Mouse (Mus musculus) cerebral cortex, adult 2 months (tissue): Measurements from ENCODE around the gene Polg.

Experiments
- WGBS: fragments of 180-500 bp; shearing (Covaris S2); methylation state at CpG from one replicate; pipeline ENCODE4 v1.1.7; 2018; 5-methylcytosine and 5-hydroxymethylcytosine counted together

Polg gene

GRCm38 (mm10) chr7:79502152-79503102, 36.3 kb upstream of the Polg start:
- WGBS: 13% methylated on average over 10 of the region's 10 CpGs

DNA sequence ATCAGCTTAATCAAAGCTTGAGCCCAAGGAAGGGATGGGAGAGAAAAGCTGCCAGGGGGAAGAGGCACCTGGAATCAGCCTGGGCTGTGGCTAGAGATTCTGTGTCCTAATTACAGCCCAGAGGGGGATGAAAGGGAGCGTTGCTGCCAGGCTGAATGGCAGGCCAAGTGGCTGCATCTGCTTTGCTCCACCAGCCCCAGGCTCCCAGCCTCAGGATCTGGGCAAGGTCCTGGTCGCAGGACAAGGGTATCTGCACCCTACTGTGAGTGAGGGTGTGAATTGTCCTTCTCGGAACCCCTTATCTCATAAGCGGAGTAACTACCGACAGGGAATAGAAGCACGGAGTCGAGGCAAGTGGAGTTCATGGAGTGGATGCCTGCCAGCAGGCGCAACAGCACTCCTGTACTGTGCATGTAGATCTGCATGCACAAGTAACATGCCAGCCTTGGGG, 35.4 kb upstream of the Polg start:
- WGBS: 10% methylated on average over 8 of the region's 8 CpGs

GRCm38 (mm10) chr7:79500681-79501306, 34.6 kb upstream of the Polg start:
- WGBS: 7% methylated on average over 3 of the region's 3 CpGs

DNA sequence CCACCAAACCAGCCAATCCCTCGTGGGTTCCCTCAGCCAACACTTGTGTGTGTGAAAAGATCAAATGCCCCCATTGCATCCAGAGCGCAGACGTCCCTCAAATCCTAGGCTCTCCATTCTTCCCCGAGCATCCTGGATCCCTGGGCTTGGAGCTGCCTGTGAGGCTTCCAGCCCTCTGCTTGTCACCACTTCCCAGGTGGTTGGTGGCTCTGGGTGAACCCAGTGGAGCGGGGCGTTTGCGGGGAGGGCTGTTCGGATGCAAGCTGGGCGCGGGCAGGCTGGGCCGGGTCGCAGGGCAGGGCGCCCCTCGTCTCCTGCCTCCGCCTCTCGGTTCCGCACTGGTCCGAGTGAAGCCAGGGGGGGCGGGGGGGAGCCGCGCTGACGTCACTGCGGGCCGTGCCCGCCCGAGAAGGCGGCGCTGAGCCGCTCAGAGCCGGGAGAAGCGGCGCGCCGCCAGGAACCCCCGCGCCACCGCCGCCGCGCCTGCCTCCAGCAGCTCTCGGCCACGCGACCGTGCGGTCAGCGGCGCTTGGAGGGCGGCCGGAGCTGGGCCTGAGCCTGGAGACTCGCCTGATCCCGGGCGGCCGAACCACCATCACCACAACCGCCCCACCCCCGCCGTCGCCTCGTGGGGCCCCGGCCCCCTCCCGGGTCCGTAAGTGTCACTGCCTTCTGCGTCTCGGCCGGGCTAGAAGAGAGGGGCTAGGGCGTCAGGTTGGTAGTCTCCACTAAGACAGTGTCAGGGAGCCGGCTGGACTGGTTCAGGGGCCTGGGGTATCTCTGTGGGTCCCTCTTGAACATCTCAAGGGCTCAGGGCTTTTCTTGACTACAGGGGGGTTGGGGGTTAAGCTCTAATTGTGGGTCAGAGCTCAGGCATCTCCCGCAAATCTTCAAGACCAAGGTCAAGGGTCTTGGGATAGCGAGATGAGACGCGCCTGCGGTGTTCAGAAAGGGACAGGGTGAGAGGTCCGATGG, 33.7 kb upstream of the Polg start:
- WGBS: 2% methylated on average over 69 of the region's 72 CpGs

GRCm38 (mm10) chr7:79498965-79499595, 32.9 kb upstream of the Polg start:
- 1% methylated on average over 35 of the region's 35 CpGs for WGBS

- 27% methylated on average over 6 of the region's 6 CpGs for WGBS
These were observed 32.2 kb upstream of the Polg start for GRCm38 (mm10) chr7:79498356-79498755.

DNA sequence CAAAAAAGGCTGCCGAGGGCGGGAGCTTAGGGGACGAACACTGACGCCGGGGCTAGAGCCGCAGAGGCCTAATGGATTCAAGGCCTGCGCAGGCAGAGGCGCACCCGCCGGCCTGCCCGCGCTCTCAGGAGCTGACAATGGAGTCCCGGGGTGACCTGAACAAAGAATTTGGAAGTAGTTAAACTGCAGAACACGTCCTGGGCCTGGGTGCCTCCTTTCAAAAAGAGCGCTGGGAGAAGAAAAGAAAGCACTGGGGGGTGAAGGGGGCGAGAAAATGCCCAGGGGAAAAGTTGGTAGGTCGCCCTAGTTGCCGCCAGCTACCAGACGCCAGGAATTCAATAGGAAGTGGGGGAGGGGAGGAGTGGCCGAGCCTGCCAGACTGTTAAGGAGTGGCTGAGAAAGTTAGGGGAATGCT, 31.5 kb upstream of the Polg start:
- 48% methylated on average over 20 of the region's 20 CpGs for WGBS

- 58% methylated on average over 9 of the region's 9 CpGs for WGBS
These were observed 30.7 kb upstream of the Polg start for GRCm38 (mm10) chr7:79496816-79497328.

GRCm38 (mm10) chr7:79495988-79496815, 30.0 kb upstream of the Polg start:
- 8% methylated on average over 38 of the region's 38 CpGs for WGBS

- 7% methylated on average over 8 of the region's 8 CpGs for WGBS
These were observed 27.8 kb upstream of the Polg start for GRCm38 (mm10) chr7:79493915-79494314.

- 21% methylated on average over 10 of the region's 10 CpGs for WGBS
These were observed 20.4 kb upstream of the Polg start for GRCm38 (mm10) chr7:79486528-79486927.

- 80% methylated on average over 5 of the region's 5 CpGs for WGBS
These were observed 8.8 kb upstream of the Polg start for GRCm38 (mm10) chr7:79474831-79475399.

- WGBS: 87% methylated on average over 9 of the region's 9 CpGs
These were observed 7.5 kb upstream of the Polg start for GRCm38 (mm10) chr7:79473496-79474194.

GRCm38 (mm10) chr7:79472792-79473191, 6.6 kb upstream of the Polg start:
- WGBS: 60% methylated on average over 2 of the region's 2 CpGs

GRCm38 (mm10) chr7:79471436-79471835, 5.3 kb upstream of the Polg start:
- WGBS: 67% methylated on average over 7 of the region's 7 CpGs

GRCm38 (mm10) chr7:79470718-79471117, 4.6 kb upstream of the Polg start:
- 78% methylated on average over 3 of the region's 3 CpGs for WGBS

GRCm38 (mm10) chr7:79469766-79470165, 3.6 kb upstream of the Polg start:
- WGBS: 95% methylated on average over 5 of the region's 5 CpGs

GRCm38 (mm10) chr7:79468994-79469393, 2.8 kb upstream of the Polg start:
- 81% methylated on average over 8 of the region's 8 CpGs for WGBS

GRCm38 (mm10) chr7:79467951-79468350, 1.8 kb upstream of the Polg start:
- 11% methylated on average over 5 of the region's 6 CpGs for WGBS
